Mouse (Mus musculus): Measurements from ENCODE around the gene Rpl29.
A peak's percentile ranks its signal among the peaks of the same experiment; 100 is the strongest.

Gene Rpl29

DNA sequence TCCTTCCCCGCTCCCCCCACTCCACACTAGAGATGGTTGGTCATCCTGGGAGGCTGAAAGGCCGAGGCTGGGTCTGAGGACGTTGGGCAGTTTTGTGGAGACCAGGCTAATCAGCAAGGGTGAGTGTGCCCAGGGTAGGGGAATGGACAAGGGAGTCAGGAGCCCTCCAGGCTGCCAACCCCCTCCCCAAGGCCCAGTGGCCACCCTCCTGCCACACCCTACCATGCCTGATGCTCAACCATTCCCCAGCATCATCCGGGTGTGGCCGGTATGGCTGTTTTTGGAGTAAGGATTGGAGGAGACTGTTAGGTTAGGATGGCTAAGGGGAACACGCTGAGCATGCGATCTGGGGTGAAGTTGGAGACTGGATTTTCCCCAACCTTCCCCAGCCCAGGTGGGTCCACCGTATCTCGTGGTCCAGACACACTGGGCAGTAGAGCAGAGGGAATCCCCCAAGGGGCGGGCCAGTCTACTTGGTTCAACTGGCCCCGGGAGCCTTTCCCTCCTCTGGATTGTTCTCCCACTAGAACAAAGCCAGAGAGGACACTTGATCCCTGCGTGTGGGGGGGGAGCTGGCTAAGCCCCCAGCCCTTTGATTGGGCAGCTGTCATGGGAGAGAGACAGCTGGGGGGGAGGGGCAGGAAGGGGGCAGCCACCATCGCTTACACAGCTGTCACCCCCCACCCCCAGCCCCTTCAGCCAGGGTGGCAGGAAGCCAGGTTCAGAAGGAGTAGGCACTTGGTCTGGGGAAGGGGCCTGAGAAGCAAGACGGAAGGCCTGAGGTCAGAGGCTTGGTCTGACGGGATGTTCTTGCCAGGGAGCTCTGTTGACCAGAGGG is 27.3 kb downstream of the Rpl29 start:
- DNase-seq = peak; percentile 53

GRCm38 (mm10) chr9:106457163-106457559 is 27.9 kb downstream of the Rpl29 start:
- DNase-seq = no peak

DNA sequence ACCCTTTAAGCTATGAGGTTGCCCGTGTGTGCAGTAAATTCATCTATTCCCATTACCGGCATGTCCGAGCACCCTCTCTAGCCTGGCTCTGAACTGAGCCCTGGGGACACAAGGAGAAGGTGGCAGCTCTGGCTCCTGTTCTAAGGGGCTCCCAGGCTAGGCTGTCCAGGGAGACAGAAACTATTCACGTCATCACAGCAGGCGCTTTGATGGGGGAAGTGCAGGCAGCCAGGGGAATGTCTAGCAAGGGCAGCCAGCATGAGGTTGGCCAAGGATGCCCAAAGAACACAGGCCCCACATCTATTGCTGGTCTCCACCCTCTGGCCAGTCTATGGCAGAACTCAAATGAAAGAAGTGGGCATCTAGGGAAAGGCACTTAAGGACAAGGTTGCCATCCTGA is 28.7 kb downstream of the Rpl29 start:
- no peak for DNase-seq

DNA sequence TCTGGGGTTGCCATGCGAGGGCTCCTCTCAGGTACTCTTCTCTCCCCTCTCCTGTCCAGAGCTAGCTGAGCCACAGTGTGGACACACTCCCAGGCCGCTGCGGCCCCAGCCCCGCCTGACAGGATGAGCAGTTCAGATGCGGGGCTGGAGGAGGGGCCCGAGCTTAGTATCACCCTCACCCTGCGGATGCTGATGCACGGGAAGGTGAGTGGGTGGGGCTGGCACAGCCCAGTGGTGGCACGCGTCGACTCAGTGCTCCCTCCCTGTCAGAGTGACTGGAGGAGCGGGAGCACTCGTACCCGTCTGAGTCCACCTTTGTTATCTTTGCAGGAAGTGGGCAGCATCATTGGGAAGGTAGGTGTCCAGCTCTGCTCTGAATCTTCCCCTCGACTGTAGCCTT is 30.7 kb downstream of the Rpl29 start:
- DNase-seq = no peak

DNA sequence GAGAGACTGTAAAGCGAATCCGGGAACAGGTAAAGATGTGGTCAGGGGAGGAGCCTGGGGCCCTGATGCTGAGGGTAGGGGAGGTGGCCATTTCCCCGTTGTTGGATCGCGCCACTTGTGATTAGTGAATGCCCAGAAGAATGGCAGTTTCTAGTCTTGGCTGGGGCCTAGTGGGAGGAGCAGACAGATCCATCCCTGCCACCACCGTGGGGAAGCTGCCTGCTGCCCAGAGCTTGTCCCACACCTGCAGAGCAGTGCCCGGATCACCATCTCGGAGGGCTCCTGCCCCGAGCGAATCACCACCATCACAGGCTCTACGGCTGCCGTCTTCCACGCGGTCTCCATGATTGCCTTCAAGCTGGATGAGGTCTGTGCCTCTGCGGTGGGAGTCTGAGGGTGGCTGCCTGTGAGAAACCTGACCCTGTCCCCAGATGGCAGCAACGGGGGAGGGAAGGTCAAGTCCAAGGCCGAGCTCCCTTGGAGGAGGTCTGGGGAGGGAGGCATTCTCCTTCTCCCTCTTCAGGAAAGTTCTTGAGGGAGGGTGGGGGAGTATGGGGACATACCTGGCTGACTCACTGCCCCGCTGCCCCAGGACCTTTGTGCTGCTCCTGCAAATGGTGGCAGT is 31.3 kb downstream of the Rpl29 start:
- no peak for DNase-seq

- DNase-seq = no peak
Observed at GRCm38 (mm10) chr9:106461026-106461415, 31.8 kb downstream of the Rpl29 start.

DNA sequence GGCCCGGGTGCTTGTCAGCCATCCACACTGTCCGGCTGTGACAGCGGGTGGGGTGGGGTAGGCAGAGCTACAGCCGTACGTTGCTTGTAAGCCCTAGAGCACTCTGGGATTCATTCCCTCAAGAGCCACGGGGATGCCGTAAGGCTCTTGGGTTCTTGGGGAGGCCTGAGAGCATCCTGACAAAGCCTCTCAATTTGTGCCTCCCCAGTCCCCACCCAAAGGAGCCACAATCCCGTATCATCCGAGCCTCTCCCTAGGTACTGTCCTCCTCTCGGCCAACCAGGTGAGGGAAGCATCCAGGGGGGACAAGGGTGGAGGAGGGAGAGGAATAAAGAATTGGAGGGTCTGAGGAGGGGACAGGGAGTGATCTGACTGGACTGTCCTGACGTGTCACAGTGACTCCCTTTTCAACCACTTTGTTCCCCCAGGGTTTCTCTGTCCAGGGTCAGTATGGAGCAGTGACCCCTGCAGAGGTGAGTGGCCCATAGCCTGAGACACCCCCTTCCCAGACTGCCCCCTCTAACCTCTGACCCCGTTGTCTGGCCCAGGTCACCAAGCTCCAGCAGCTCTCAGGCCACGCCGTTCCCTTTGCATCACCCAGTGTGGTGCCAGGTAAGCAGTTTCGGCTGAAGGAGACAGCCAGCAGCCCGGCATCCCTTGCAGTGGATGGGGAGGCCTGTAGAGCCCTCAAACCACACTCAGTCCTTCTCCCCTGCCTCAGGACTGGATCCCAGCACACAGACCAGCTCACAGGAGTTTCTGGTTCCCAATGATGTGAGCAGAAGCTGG is 32.6 kb downstream of the Rpl29 start:
- DNase-seq = no peak

GRCm38 (mm10) chr9:106462430-106462800 is 33.2 kb downstream of the Rpl29 start:
- no peak for DNase-seq

GRCm38 (mm10) chr9:106463122-106464063 is 34.1 kb downstream of the Rpl29 start:
- no peak for DNase-seq

- peak; percentile 79 for DNase-seq
Observed at GRCm38 (mm10) chr9:106464751-106465541, 35.7 kb downstream of the Rpl29 start.

DNA sequence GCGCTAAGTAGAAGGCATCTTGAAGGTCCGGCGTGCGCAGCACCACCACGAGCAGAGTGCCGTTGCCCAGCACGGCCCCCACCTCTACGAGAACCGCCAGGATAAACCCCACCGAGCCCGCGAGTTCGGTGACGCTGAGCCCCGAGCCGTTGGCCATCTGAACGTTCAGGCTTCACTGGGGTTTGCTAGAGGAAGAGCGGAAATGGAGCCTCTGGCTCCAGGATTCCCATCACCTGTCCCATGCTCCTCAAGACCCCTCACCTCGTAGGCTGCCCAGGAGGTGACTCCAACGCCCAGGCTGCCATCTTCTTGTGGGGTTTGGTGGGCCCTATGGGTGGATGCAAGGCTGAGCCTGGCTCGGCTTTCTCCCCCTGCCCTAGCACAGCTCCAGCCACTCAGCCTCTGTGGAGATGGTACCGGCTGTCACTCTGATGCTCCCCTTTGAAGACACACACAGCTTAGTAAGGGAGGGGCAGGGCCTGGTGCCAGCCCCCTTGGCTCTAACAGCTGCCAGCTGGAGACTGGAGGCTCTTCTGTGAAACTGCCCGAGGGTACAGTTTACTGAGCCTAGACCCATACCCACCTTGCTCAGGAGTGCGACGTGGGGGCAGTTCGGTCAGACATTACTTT is 36.4 kb downstream of the Rpl29 start, which contains the start of gene Gpr62:
Gene Gpr62 (minus strand): TSS at position 368 of the 630 bp plus-strand sequence.
- DNase-seq = no peak

DNA sequence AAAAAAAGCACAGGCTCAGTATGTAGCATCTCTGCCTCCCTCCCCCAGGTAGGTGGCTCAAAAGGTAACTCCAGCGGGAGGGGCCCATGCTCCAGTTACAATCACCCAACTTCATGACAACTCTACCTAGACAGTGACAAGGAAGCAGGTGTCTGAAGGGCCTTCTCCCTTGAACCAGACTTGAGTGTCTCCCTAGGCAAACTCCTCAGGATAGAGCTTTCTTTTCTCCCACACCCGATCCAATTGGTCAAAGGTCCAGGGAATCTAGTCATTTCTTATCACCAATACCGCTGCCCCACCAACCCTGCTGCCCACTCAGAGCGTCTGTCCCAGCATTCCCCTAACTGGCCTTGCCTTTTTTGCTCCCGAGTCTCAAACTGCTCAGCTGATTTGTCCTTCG is 37.5 kb downstream of the Rpl29 start:
- DNase-seq = no peak

GRCm38 (mm10) chr9:106467746-106468145 is 38.5 kb downstream of the Rpl29 start:
- DNase-seq = no peak

- no peak for DNase-seq
Observed at GRCm38 (mm10) chr9:106469317-106469716, 40.1 kb downstream of the Rpl29 start.

GRCm38 (mm10) chr9:106469776-106470175 is 40.5 kb downstream of the Rpl29 start:
- no peak for DNase-seq

- DNase-seq = peak; percentile 2
Observed at GRCm38 (mm10) chr9:106470991-106471750, 41.9 kb downstream of the Rpl29 start.

DNA sequence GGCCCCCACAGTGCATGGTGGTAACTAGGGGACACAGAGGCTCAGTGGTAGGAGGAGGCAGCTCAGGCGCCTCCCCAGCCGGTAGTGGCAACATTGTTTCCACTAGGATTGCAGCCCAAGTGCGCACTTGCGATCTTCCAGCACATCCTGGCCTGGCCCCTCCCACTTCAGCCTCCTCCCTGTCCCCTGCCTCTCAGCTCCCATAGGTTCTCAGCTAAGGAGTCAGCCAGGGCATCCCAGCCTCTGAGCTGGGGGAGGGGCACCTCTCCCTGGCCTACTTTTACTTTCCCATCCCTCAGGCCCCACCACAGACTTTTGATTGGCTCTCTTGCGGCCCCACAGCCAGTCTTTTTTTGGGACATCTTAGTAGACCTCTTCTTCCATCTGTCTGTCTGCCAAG is 42.6 kb downstream of the Rpl29 start:
- DNase-seq = peak; percentile 25

GRCm38 (mm10) chr9:106472321-106472720 is 43.1 kb downstream of the Rpl29 start:
- DNase-seq = peak; percentile 0

GRCm38 (mm10) chr9:106473081-106473752 is 44.0 kb downstream of the Rpl29 start:
- peak; percentile 2 for DNase-seq

- peak; percentile 3 for DNase-seq
Observed at GRCm38 (mm10) chr9:106473753-106474105, 44.5 kb downstream of the Rpl29 start.
